Mouse (Mus musculus) left cerebral cortex, adult 8-10 months (tissue): ENCODE results near the gene Olfr1271. TPM values are rescaled to one million over a fixed set of nuclear protein-coding genes. Genes with fewer than 3 reads are reported as not detected.
"Not testable (repeated sequence)": the region's sequence is repeated elsewhere in the genome, so short reads cannot be mapped to it uniquely, and the experiment has no call there.

Experiments
- DNase-seq, 2 experiments: peaks; one replicate each; pipeline ENCODE4 v3.0.0; 2022; ENCODE audit warnings: low spot score in 2 of 2
- total RNA-seq, 4 experiments: library from RNA; stranded (reverse); gene quantifications; 2 replicates each; pipeline ENCODE4 v1.2.4; 2022

Gene Olfr1271
- not detected for total RNA-seq

- DNase-seq, result no peak
Measured at GRCm38 (mm10) chr2:90270932-90271331, at the start of gene Olfr1271. Gene Olfr1271 (minus strand): TSS chr2:90271032.

GRCm38 (mm10) chr2:90292741-90293140 lies 21.9 kb upstream of the Olfr1271 start, which contains the start of gene Olfr1272:
Gene Olfr1272 (minus strand): TSS chr2:90292841.
- no peak for DNase-seq

GRCm38 (mm10) chr2:90257492-90257891 lies 13.3 kb downstream of the Olfr1271 start, which contains the start of gene Olfr142:
Gene Olfr142 (minus strand): TSS chr2:90257592.
- no peak for DNase-seq

- not testable (repeated sequence) for DNase-seq
Measured at GRCm38 (mm10) chr2:90224393-90224792, 46.4 kb downstream of the Olfr1271 start, which contains the start of gene Olfr1506. Gene Olfr1506 (minus strand): TSS chr2:90224493.

Other genes with a start within 250 kb of the Olfr1271 start
- not detected for gene Olfr1264, start 245.5 kb downstream of the Olfr1271 start, total RNA-seq
- gene Olfr1265, start 235.7 kb downstream of the Olfr1271 start, total RNA-seq, result not detected
- gene Olfr140, start 207.4 kb downstream of the Olfr1271 start, total RNA-seq, result not detected
- gene Olfr1269, start 149.6 kb downstream of the Olfr1271 start, total RNA-seq, result not detected
- not detected for gene Olfr32, start 128.7 kb downstream of the Olfr1271 start, total RNA-seq
- gene Olfr1270, start 117.9 kb downstream of the Olfr1271 start, total RNA-seq, result not detected
- under 1 TPM in 1 of 4 experiments, not detected in 3; 0.32 TPM for gene Olfr1506, start 46.5 kb downstream of the Olfr1271 start, total RNA-seq
- not detected for gene Olfr142, start 13.4 kb downstream of the Olfr1271 start, total RNA-seq
- gene Olfr1272, start 21.8 kb upstream of the Olfr1271 start, total RNA-seq, result not detected
- gene Gm13769, start 51.2 kb upstream of the Olfr1271 start, total RNA-seq, result under 1 TPM in 1 of 4 experiments, not detected in 3; 0.35 TPM
- not detected for gene Olfr1274-ps, start 127.7 kb upstream of the Olfr1271 start, total RNA-seq